Mouse (Mus musculus): ENCODE measurements around the gene Csk. TPM values are rescaled to one million over a fixed set of nuclear protein-coding genes. Genes with fewer than 3 reads are reported as not detected.

The Csk gene
- total RNA-seq, 2 experiments from 2014 or later: 35.2 to 41.8 TPM

GRCm38 (mm10) chr9:57600620-57601352, 52.6 kb downstream of the Csk start:
- no peak for DNase-seq

GRCm38 (mm10) chr9:57598851-57599563, 54.4 kb downstream of the Csk start:
- DNase-seq: no peak

GRCm38 (mm10) chr9:57597929-57598382, 55.5 kb downstream of the Csk start:
- no peak for DNase-seq

- no peak for DNase-seq
Measured at GRCm38 (mm10) chr9:57597265-57597664, 56.2 kb downstream of the Csk start.

- no peak for DNase-seq
Measured at GRCm38 (mm10) chr9:57594174-57594509, 59.3 kb downstream of the Csk start.

- no peak for DNase-seq
Measured at GRCm38 (mm10) chr9:57593454-57594173, 59.8 kb downstream of the Csk start.

- DNase-seq: no peak
Measured at GRCm38 (mm10) chr9:57590726-57591125, 62.7 kb downstream of the Csk start.

GRCm38 (mm10) chr9:57589224-57590126, 64.0 kb downstream of the Csk start, which contains the start of gene Ulk3:
Gene Ulk3 (plus strand): TSS chr9:57589452.
- DNase-seq: peak; percentile 77 to 78

- DNase-seq: no peak
Measured at GRCm38 (mm10) chr9:57584991-57585390, 68.4 kb downstream of the Csk start.

- no peak for DNase-seq
Measured at GRCm38 (mm10) chr9:57577144-57577849, 76.1 kb downstream of the Csk start.

Other genes with a start within 250 kb of the Csk start
- 10 to 100 TPM; 14.9 to 17.7 TPM for gene Ppcdc, start 213.5 kb downstream of the Csk start, total RNA-seq (2021)
- gene Scamp5, start 185.6 kb downstream of the Csk start, total RNA-seq (2021): 100 to 1,000 TPM; 370 to 381 TPM
- gene Rpp25, start 149.6 kb downstream of the Csk start, total RNA-seq (2021): 1 to 10 TPM; 9.4 to 9.9 TPM
- gene Cox5a, start 132.4 kb downstream of the Csk start, total RNA-seq (2021): 100 to 1,000 TPM; 387 to 406 TPM
- 10 to 100 TPM; 18.7 to 19.2 TPM for gene Fam219b, start 116.1 kb downstream of the Csk start, total RNA-seq (2021)
- 10 to 100 TPM; 65.9 to 66.3 TPM for gene Mpi, start 100.9 kb downstream of the Csk start, total RNA-seq (2021)
- 10 to 100 TPM; 24.6 to 25.5 TPM for gene Scamp2, start 92.7 kb downstream of the Csk start, total RNA-seq (2021)
- 10 to 100 TPM; 23.0 to 31.3 TPM for gene Ulk3, start 64.2 kb downstream of the Csk start, total RNA-seq (2021)
- gene Cplx3, start 47.4 kb downstream of the Csk start, total RNA-seq (2021): 1 to 10 TPM; 3.6 to 3.7 TPM
- not detected for gene Lman1l, start 32.9 kb downstream of the Csk start, total RNA-seq (2021)
- not detected for gene Cyp1a2, start 30.1 kb upstream of the Csk start, total RNA-seq (2021)
- under 1 TPM; 0.12 to 0.15 TPM for gene Cyp1a1, start 34.3 kb upstream of the Csk start, total RNA-seq (2021)
- gene Edc3, start 54.9 kb upstream of the Csk start, total RNA-seq (2021): 10 to 100 TPM; 15.5 to 15.6 TPM
- 10 to 100 TPM; 81.0 to 81.9 TPM for gene Clk3, start 112.2 kb upstream of the Csk start, total RNA-seq (2021)
- gene Arid3b, start 183.2 kb upstream of the Csk start, total RNA-seq (2021): 1 to 10 TPM; 6.0 to 6.1 TPM

All from layer of hippocampus, postnatal 36 days (tissue).